Mouse (Mus musculus) small intestine, adult 2 months (tissue): ENCODE results near the gene Sox6.

Experiments used
- CTCF ChIP-seq: fragments of 200-500 bp; IDR thresholded peaks from 2 replicates; pipeline ENCODE4 v1.5.1; 2012; ENCODE audit warnings: low read depth, mild to moderate bottlenecking, control low read depth, inconsistent platforms, low read length, moderate library complexity, mixed read lengths; ENCODE audit not compliant: insufficient replicate concordance, insufficient read length; ENCODE audit errors: extremely low read depth
- POLR2A ChIP-seq: fragments of 200-500 bp; IDR thresholded peaks from 2 replicates; pipeline ENCODE4 v1.6.1; 2012; ENCODE audit warnings: low read depth, mild to moderate bottlenecking, control low read depth, inconsistent platforms, low read length, moderate library complexity

DNA sequence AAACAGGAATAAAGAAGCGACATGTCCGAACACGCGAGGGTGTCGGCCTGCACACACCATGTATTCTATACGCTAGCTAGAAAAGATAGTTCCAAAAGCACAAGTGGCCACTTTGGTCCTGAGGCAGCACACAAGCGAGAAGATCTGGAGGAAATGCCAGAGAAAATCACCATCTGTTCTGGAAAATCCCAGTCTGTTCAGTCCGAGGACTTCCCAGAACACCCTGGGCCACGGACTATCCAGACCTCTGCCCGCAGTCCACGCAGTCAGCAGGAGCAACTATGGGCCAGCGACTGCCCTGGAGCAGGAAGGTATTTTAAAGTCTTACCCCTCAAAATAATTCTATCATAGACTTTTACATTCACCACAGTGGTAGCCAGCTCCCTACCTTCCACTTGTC lies 92.0 kb downstream of the Sox6 start:
- TF ChIP-seq CTCF (no peak), POLR2A (no peak)
